Mouse (Mus musculus): ENCODE measurements around the gene Cacng8. TPM values are rescaled to one million over a fixed set of nuclear protein-coding genes. Genes with fewer than 3 reads are reported as not detected.

Cacng8 gene
- polyA plus RNA-seq, 1 experiment, result not detected

- no peak overlapping the region for H3K4me3 ChIP-seq (replicated peaks)
- H3K9me3 ChIP-seq, result peaks cover 3% of the 10 kb centered on the region; the same call in 1 of the 2 replicates
- TF ChIP-seq FLI1 (IDR thresholded peaks at IDR 0.05; ENCODE audit: low read length), result no peak
- no peaks in the 10 kb centered on the region for H3K36me3 ChIP-seq (replicated peaks; ENCODE audit: low read length)
- H3K4me1 ChIP-seq, result peaks cover 10% of the 10 kb centered on the region
- H3K27me3 ChIP-seq (replicated peaks), result no peaks in the 10 kb centered on the region
Observed at GRCm38 (mm10) chr7:3444678-3445077, 54.2 kb downstream of the Cacng8 start.

- Histone ChIP-seq H3K4me3 (replicated peaks) (no peak overlapping the region), H3K9me3 (peaks cover 3% of the 10 kb centered on the region; the same call in 1 of the 2 replicates), H3K27me3 (replicated peaks) (no peaks in the 10 kb centered on the region), H3K4me1 (peaks cover 26% of the 10 kb centered on the region), H3K36me3 (replicated peaks; ENCODE audit: low read length) (no peaks in the 10 kb centered on the region)
- no peak for TF ChIP-seq GATA1 (IDR thresholded peaks at IDR 0.05; ENCODE audit: borderline replicate concordance, low read length)
- no peak for TF ChIP-seq FLI1 (IDR thresholded peaks at IDR 0.05; ENCODE audit: low read length)
Observed at GRCm38 (mm10) chr7:3446584-3446983, 56.1 kb downstream of the Cacng8 start.

GRCm38 (mm10) chr7:3447026-3447425, 56.5 kb downstream of the Cacng8 start:
- H3K9me3 ChIP-seq, result no peaks in the 10 kb centered on the region
- H3K4me3 ChIP-seq (replicated peaks), result no peak overlapping the region
- H3K36me3 ChIP-seq (replicated peaks; ENCODE audit: low read length), result no peaks in the 10 kb centered on the region
- TF ChIP-seq GATA1 (IDR thresholded peaks at IDR 0.05; ENCODE audit: borderline replicate concordance, low read length) (no peak), FLI1 (IDR thresholded peaks at IDR 0.05; ENCODE audit: low read length) (no peak)
- H3K4me1 ChIP-seq, result peaks cover 30% of the 10 kb centered on the region
- H3K27me3 ChIP-seq (replicated peaks), result no peaks in the 10 kb centered on the region

- Histone ChIP-seq H3K4me1 (peaks cover 39% of the 10 kb centered on the region), H3K9me3 (no peaks in the 10 kb centered on the region), H3K27me3 (replicated peaks) (no peaks in the 10 kb centered on the region), H3K36me3 (replicated peaks; ENCODE audit: low read length) (no peaks in the 10 kb centered on the region), H3K4me3 (replicated peaks) (no peak overlapping the region)
- TF ChIP-seq FLI1 (IDR thresholded peaks at IDR 0.05; ENCODE audit: low read length), result no peak
- no peak for TF ChIP-seq GATA1 (IDR thresholded peaks at IDR 0.05; ENCODE audit: borderline replicate concordance, low read length)
Observed at GRCm38 (mm10) chr7:3448737-3449454, 58.4 kb downstream of the Cacng8 start.

GRCm38 (mm10) chr7:3450671-3451070, 60.2 kb downstream of the Cacng8 start:
- Histone ChIP-seq H3K36me3 (replicated peaks; ENCODE audit: low read length) (no peaks in the 10 kb centered on the region), H3K27me3 (replicated peaks) (no peaks in the 10 kb centered on the region), H3K9me3 (no peaks in the 10 kb centered on the region), H3K4me1 (peaks cover 39% of the 10 kb centered on the region), H3K4me3 (replicated peaks) (no peak overlapping the region)
- TF ChIP-seq FLI1 (IDR thresholded peaks at IDR 0.05; ENCODE audit: low read length) (no peak), GATA1 (IDR thresholded peaks at IDR 0.05; ENCODE audit: borderline replicate concordance, low read length) (no peak)

GRCm38 (mm10) chr7:3451161-3451560, 60.7 kb downstream of the Cacng8 start:
- no peaks in the 10 kb centered on the region for H3K36me3 ChIP-seq (replicated peaks; ENCODE audit: low read length)
- H3K9me3 ChIP-seq, result no peaks in the 10 kb centered on the region
- peaks cover 39% of the 10 kb centered on the region for H3K4me1 ChIP-seq
- no peaks in the 10 kb centered on the region for H3K27me3 ChIP-seq (replicated peaks)
- peak overlapping the region; percentile 50 for H3K4me3 ChIP-seq (replicated peaks)
- TF ChIP-seq FLI1 (IDR thresholded peaks at IDR 0.05; ENCODE audit: low read length) (no peak), GATA1 (IDR thresholded peaks at IDR 0.05; ENCODE audit: borderline replicate concordance, low read length) (no peak)

GRCm38 (mm10) chr7:3452821-3453485, 62.5 kb downstream of the Cacng8 start:
- Histone ChIP-seq H3K36me3 (replicated peaks; ENCODE audit: low read length) (no peaks in the 10 kb centered on the region), H3K4me3 (replicated peaks) (no peak overlapping the region), H3K4me1 (peaks cover 39% of the 10 kb centered on the region), H3K9me3 (no peaks in the 10 kb centered on the region), H3K27me3 (replicated peaks) (no peaks in the 10 kb centered on the region)
- TF ChIP-seq FLI1 (IDR thresholded peaks at IDR 0.05; ENCODE audit: low read length) (no peak), GATA1 (IDR thresholded peaks at IDR 0.05; ENCODE audit: borderline replicate concordance, low read length) (no peak)

GRCm38 (mm10) chr7:3453486-3454183, 63.2 kb downstream of the Cacng8 start:
- H3K27me3 ChIP-seq (replicated peaks), result no peaks in the 10 kb centered on the region
- H3K36me3 ChIP-seq (replicated peaks; ENCODE audit: low read length), result no peaks in the 10 kb centered on the region
- no peaks in the 10 kb centered on the region for H3K9me3 ChIP-seq
- H3K4me1 ChIP-seq, result peaks cover 39% of the 10 kb centered on the region
- TF ChIP-seq GATA1 (IDR thresholded peaks at IDR 0.05; ENCODE audit: borderline replicate concordance, low read length) (no peak), FLI1 (IDR thresholded peaks at IDR 0.05; ENCODE audit: low read length) (no peak)
- no peak overlapping the region for H3K4me3 ChIP-seq (replicated peaks)

- peaks cover 7% of the 10 kb centered on the region for H3K4me1 ChIP-seq
- no peak overlapping the region for H3K4me3 ChIP-seq (replicated peaks)
- no peaks in the 10 kb centered on the region for H3K27me3 ChIP-seq (replicated peaks)
- TF ChIP-seq FLI1 (IDR thresholded peaks at IDR 0.05; ENCODE audit: low read length), result no peak
- H3K36me3 ChIP-seq (replicated peaks; ENCODE audit: low read length), result no peaks in the 10 kb centered on the region
- peaks cover 9% of the 10 kb centered on the region for H3K9me3 ChIP-seq
Observed at GRCm38 (mm10) chr7:3457111-3457840, 66.8 kb downstream of the Cacng8 start.

Measured in megakaryocyte, embryonic 14.5 days (primary cell).